Mouse (Mus musculus) limb, embryonic 13.5 days (tissue): ENCODE data around the gene Cux1. TPM values are rescaled to one million over a fixed set of nuclear protein-coding genes. Genes with fewer than 3 reads are reported as not detected.

Experiments used
- ATAC-seq: fragments of 200-750 bp; cut with Nextera tagmentation; 2 replicates; pipeline ENCODE4 v1.8.0; 2017; ENCODE audit warnings: low read depth, moderate number of reproducible peaks, moderate TSS enrichment; ENCODE audit not compliant: low FRiP score
- H3K27ac ChIP-seq: fragments of 300-500 bp; sonication (generic); 2 replicates; pipeline ENCODE4 v1.5.1; 2015; ENCODE audit warnings: inconsistent platforms, mild to moderate bottlenecking, moderate library complexity
- H3K27me3 ChIP-seq: fragments of 300-500 bp; sonication (generic); 2 replicates; pipeline ENCODE4 v1.6.1; 2015; ENCODE audit warnings: mild to moderate bottlenecking, inconsistent platforms
- H3K36me3 ChIP-seq: fragments of 300-500 bp; sonication (generic); 2 replicates; pipeline ENCODE4 v1.6.1; 2015; ENCODE audit warnings: inconsistent platforms, mild to moderate bottlenecking, moderate library complexity
- H3K4me1 ChIP-seq: fragments of 300-500 bp; sonication (generic); 2 replicates; pipeline ENCODE4 v1.6.1; 2015; ENCODE audit warnings: inconsistent platforms
- H3K4me2 ChIP-seq: fragments of 300-500 bp; sonication (generic); replicated peaks from 2 replicates; pipeline ENCODE4 v1.6.1; 2015; ENCODE audit warnings: inconsistent platforms, mild to moderate bottlenecking, moderate library complexity
- H3K4me3 ChIP-seq: fragments of 300-500 bp; sonication (generic); 2 replicates; pipeline ENCODE4 v1.5.1; 2015; ENCODE audit warnings: moderate library complexity, mild to moderate bottlenecking, inconsistent platforms
- H3K9ac ChIP-seq: fragments of 300-500 bp; sonication (generic); 2 replicates; pipeline ENCODE4 v1.6.1; 2015; ENCODE audit warnings: mild to moderate bottlenecking, inconsistent platforms
- H3K9me3 ChIP-seq: fragments of 300-500 bp; sonication (generic); 2 replicates; pipeline ENCODE4 v1.6.1; 2016; ENCODE audit warnings: inconsistent platforms
- WGBS: fragments of 180-500 bp; shearing (Covaris S2); methylation state at CpG from one replicate; pipeline ENCODE4 v1.1.7; 2015; 5-methylcytosine and 5-hydroxymethylcytosine counted together
- polyA plus RNA-seq: library from polyadenylated mRNA; unstranded; fragments of >200 nt; fragmentation: Nextera tagmentation; extraction: Ambion mirVana; gene quantifications from 2 replicates; pipeline ENCODE4 v1.2.1, GENCODE M21; 2015

Cux1 gene
- polyA plus RNA-seq, 1 experiment from 2014 or later = 83.7 TPM

DNA sequence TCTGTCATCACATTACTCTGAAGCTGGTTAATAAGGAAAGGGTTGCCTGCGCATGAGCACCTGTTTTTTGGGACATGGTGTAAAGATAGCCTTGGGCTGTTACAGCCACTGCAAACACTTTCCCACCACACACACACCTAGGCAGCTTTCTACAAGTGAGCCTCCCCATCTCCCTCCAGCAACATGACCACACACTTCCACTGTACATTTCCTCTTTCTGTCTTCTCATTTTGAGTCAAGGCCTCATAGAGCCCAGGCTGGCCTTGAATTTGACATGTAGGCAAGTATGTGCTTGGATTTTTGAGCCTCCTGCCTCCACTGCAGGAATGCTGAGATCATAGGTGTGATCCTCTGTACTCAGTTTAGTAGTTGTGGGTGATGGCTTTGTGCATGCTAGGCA is 170.6 kb downstream of the Cux1 start:
- H3K27me3 ChIP-seq = peaks cover 57% of the 10 kb centered on the region
- H3K4me3 ChIP-seq = no peak overlapping the region

DNA sequence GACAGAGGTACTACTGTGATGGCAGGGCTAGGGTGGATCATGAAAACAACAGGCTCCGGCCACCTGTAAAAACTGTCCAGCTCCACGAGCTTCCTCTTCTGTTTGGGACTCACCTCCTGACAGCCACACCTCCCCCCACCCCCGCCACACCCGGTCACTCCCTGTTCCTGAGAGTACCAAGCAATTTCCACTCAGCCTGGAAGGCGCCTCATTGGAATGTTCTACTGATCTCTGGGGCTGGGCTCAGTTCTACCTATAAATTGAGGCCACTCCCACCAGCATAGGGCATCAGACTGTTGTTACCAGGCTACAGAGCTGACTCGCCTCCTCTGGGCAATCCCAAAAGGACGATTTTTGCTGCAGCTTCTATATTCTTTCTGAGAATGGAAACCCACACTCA is 171.0 kb downstream of the Cux1 start:
- no peak overlapping the region for H3K4me2 ChIP-seq
- 49% methylated on average over 7 of the region's 7 CpGs for WGBS
- peaks cover 56% of the 10 kb centered on the region for H3K27me3 ChIP-seq
- H3K27ac ChIP-seq = no peak overlapping the region
- ATAC-seq = no peak
- H3K4me1 ChIP-seq = peaks cover 25% of the 10 kb centered on the region
- no peak overlapping the region for H3K9ac ChIP-seq
- H3K36me3 ChIP-seq = peaks cover 8% of the 10 kb centered on the region; the same call in 1 of the 2 replicates
- no peak overlapping the region for H3K4me3 ChIP-seq
- no peaks in the 10 kb centered on the region for H3K9me3 ChIP-seq

More for the DNA sequence above, 170.6 kb downstream of the Cux1 start:
- Histone ChIP-seq H3K4me1 (peaks cover 25% of the 10 kb centered on the region), H3K9me3 (no peaks in the 10 kb centered on the region), H3K27ac (no peak overlapping the region), H3K36me3 (peaks cover 4% of the 10 kb centered on the region; the same call in 1 of the 2 replicates), H3K4me2 (no peak overlapping the region), H3K9ac (no peak overlapping the region)
- 48% methylated on average over 1 of the region's 1 CpGs for WGBS
- no peak for ATAC-seq

DNA sequence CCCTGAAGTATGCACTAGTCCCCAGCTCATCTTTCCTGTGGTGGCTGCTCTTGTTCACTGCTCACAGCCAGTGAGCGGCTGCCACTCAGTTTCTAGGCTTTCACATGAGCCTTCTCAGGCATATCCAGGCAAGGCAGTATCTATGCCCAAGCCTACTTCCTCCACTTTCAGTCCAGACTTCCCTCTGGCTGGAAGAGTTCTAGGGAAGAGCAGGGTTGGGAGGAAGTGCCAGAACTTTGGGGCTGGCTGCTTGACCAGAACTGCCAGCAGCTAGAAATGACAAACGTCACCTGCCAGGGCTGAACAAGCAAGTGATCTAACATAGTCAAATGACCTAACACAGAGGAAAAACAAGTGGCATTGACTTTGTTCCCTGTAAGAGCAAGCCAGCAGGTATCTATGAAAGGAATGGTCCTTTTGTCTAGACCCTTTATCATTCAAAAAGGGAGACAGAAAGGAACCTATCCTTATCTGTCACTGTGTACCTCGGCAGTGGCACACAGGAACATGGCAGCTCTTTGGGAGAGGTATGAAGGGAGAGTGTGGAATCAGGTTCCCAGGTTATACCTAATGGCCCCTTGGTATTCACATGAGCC is 171.6 kb downstream of the Cux1 start:
- H3K4me1 ChIP-seq = peaks cover 25% of the 10 kb centered on the region
- no peak overlapping the region for H3K9ac ChIP-seq
- no peak for ATAC-seq
- WGBS = 80% methylated on average over 3 of the region's 3 CpGs
- H3K4me2 ChIP-seq = no peak overlapping the region
- H3K36me3 ChIP-seq = peaks cover 13% of the 10 kb centered on the region; the same call in 1 of the 2 replicates
- H3K9me3 ChIP-seq = no peaks in the 10 kb centered on the region
- peaks cover 51% of the 10 kb centered on the region for H3K27me3 ChIP-seq
- H3K27ac ChIP-seq = no peak overlapping the region
- no peak overlapping the region for H3K4me3 ChIP-seq

DNA sequence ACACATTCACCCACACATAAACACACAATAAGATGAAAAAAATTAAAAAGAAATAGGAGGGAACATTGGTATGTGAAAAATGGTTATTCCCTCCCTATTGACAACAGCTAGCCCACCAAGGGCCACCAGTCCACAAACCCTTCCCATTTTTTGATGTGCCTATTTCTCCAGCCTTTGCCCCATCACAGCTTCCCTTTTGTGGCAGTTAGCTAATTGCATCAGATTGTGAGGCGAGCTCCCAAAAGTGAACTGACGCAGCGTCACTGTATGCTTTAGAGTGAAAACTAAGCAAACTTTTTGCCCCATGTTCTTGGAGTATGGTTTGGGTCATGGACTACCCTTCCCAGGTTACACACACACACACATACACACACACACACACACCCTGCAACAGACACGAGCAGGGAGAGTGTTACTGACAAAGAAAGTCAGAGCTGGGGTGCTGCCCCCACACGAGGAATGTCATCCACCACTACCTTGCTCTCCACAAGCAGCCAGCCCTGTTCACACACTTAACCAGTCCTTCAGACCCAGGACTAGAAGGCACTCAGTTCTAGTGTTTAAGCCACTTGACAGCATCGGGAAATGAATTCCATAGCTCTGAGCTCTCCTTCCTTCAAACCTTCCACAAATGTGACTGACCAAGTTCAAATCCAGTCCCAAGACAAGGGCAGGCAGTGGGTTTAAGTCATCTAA is 172.6 kb downstream of the Cux1 start:
- Histone ChIP-seq H3K27me3 (peaks cover 50% of the 10 kb centered on the region), H3K9ac (no peak overlapping the region), H3K9me3 (no peaks in the 10 kb centered on the region), H3K4me3 (no peak overlapping the region), H3K27ac (no peak overlapping the region), H3K4me2 (no peak overlapping the region), H3K4me1 (peaks cover 25% of the 10 kb centered on the region), H3K36me3 (peaks cover 15% of the 10 kb centered on the region; the same call in 1 of the 2 replicates)
- no peak for ATAC-seq
- WGBS = 86% methylated on average over 6 of the region's 6 CpGs

DNA sequence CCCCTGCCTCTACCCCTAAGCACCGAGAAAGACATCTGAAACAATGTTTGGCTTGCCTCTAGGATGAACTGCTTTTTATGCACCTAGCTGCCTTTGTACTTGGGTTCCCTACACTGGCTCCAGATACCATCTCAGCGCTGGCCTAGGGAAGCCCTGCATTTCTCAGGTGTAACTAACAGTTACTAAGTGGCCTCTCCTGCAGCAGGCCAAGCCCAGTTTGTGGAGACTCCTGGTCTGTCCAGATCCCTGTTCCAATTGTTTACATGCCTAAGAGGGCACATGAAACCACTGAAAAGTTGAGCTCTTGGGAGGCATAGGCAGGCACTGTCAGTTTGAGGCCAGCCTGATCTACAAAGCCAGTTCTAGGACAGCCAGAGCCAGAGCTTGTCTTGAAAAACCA is 173.7 kb downstream of the Cux1 start:
- Histone ChIP-seq H3K9ac (no peak overlapping the region), H3K36me3 (peaks cover 15% of the 10 kb centered on the region; the same call in 1 of the 2 replicates), H3K4me3 (no peak overlapping the region), H3K27me3 (peaks cover 45% of the 10 kb centered on the region), H3K4me1 (peaks cover 25% of the 10 kb centered on the region), H3K9me3 (no peaks in the 10 kb centered on the region), H3K27ac (no peak overlapping the region), H3K4me2 (no peak overlapping the region)
- no peak for ATAC-seq
- WGBS = 89% methylated on average over 2 of the region's 2 CpGs

DNA sequence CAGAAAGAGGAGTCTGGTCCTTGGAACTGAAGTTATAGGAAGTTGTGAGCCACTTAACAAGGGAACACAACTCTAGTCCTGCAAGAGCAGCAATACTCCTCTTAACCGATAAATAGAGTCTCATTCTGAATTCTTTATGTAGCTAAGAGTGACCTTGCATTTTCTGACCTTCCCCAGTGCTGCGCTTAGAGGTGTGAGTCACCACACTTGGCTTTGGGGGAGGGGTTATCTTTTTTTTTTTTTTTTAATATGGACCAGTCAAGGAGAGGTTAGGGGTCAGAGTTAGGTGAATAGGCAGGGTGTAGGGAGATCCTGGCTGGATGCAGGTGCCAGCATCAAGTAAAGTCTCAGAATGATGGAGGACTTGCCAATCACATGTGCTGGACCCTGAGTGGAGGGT is 180.5 kb downstream of the Cux1 start:
- no peak overlapping the region for H3K4me2 ChIP-seq
- ATAC-seq = no peak

DNA sequence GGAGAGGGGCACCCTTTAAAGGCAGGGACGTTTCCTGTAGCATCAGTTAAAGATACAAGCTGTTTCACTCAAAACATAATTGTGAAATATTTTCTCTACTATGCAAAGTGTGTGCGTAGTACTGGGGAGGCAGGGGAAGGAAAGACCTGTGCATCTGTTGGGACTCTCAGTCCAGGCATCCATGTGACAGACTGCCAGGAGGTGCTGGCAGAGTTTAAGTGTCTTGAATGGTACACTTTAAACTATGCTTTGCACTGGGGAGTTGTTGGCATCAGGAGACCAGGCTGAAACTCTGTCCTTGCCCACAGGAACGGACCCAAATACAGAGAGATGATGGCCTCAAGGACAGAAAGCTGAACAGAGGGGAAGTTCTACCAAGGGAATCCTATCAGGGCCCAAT is 182.1 kb downstream of the Cux1 start:
- no peaks in the 10 kb centered on the region for H3K36me3 ChIP-seq
- H3K9ac ChIP-seq = no peak overlapping the region
- WGBS = 83% methylated on average over 3 of the region's 3 CpGs
- no peaks in the 10 kb centered on the region for H3K9me3 ChIP-seq
- H3K4me2 ChIP-seq = no peak overlapping the region
- peaks cover 16% of the 10 kb centered on the region for H3K4me1 ChIP-seq
- H3K27me3 ChIP-seq = peaks cover 31% of the 10 kb centered on the region; the same call in 1 of the 2 replicates
- no peak overlapping the region for H3K4me3 ChIP-seq
- no peak overlapping the region for H3K27ac ChIP-seq
- no peak for ATAC-seq

More for the DNA sequence above, 180.5 kb downstream of the Cux1 start:
- Histone ChIP-seq H3K9ac (no peak overlapping the region), H3K9me3 (no peaks in the 10 kb centered on the region), H3K36me3 (peaks cover 12% of the 10 kb centered on the region; the same call in 1 of the 2 replicates), H3K27ac (no peak overlapping the region), H3K4me1 (peaks cover 16% of the 10 kb centered on the region), H3K27me3 (peaks cover 32% of the 10 kb centered on the region; the same call in 1 of the 2 replicates), H3K4me3 (no peak overlapping the region)
- WGBS = 64% methylated on average over 2 of the region's 2 CpGs

GRCm38 (mm10) chr5:136382261-136383005 is 184.9 kb downstream of the Cux1 start:
- 83% methylated on average over 9 of the region's 9 CpGs for WGBS
- 0 out of 2 replicates have a peak, but pooled peaks cover 5% of the 10 kb centered on the region for H3K9me3 ChIP-seq
- H3K27ac ChIP-seq = no peak overlapping the region
- H3K4me1 ChIP-seq = peaks cover 13% of the 10 kb centered on the region
- no peak overlapping the region for H3K4me3 ChIP-seq
- H3K27me3 ChIP-seq = 0 out of 2 replicates have a peak, but pooled peaks cover 19% of the 10 kb centered on the region
- no peak overlapping the region for H3K9ac ChIP-seq
- no peak for ATAC-seq
- H3K36me3 ChIP-seq = peaks cover 4% of the 10 kb centered on the region; the same call in 1 of the 2 replicates
- no peak overlapping the region for H3K4me2 ChIP-seq

DNA sequence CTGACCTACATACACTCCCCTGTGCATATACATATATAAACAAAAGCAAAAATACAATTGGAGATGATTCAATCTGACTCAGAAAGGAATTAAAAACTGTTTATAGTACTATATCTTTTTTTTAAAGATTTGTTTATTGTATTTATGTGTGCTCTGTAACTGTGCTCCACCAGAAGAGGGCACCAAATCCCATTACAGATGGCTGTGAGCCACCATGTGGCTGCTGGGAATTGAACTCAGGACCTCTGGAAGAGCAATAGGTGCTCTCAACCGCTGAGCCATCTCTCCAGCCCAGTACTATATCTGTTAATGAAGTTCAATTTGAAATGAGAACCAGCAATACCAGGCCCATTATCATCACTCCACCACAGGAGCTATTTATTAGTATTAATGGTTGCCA is 187.9 kb downstream of the Cux1 start:
- WGBS = 81% methylated on average over 1 of the region's 1 CpGs
- Histone ChIP-seq H3K27ac (no peak overlapping the region), H3K4me2 (no peak overlapping the region), H3K4me3 (no peak overlapping the region), H3K27me3 (peaks cover 25% of the 10 kb centered on the region; the same call in 1 of the 2 replicates), H3K4me1 (peaks cover 24% of the 10 kb centered on the region), H3K9me3 (0 out of 2 replicates have a peak, but pooled peaks cover 5% of the 10 kb centered on the region), H3K9ac (no peak overlapping the region), H3K36me3 (peaks cover 4% of the 10 kb centered on the region; the same call in 1 of the 2 replicates)
- no peak for ATAC-seq

DNA sequence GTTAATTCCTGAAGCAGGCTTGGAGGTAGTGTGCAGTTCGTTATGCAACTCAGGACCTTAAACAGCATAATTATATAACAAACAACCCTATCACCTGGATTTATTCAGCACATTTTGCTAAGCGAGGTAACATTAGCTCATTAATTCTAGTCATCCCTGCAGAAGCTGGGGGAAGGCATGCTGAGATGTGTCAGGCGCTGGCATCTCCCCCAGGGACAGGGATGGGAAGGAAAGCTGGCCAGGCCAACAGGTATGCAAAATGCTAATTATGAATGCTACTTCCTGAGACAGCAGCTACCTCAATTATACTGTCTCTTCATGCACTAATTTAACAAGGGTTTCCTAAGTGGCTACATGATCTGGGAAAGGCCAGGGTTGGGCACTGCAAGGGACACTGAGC is 190.2 kb downstream of the Cux1 start:
- H3K4me3 ChIP-seq = no peak overlapping the region
- ATAC-seq = no peak
- WGBS = 60% methylated on average over 3 of the region's 3 CpGs

DNA sequence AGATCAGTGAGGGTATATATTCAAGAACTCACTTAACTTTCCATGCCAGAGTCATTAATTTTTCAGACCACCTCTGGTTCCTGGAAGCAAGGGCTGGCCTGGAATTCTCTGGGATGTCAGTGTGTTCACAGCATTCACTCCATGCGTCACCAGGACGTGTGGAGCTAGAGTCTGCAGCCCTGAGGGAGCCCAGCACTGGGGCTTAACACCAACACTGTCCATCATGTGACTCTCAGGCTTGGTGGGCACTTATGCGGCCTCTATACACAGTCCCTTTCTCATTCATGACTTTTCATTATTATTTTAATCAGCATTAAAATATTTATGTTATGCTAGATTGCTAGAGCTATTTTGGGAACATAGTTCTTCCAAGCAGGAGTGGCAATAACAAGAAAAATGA is 191.9 kb downstream of the Cux1 start:
- H3K27ac ChIP-seq = no peak overlapping the region
- H3K9ac ChIP-seq = no peak overlapping the region
- 0 out of 2 replicates have a peak, but pooled peaks have one; percentile 28 for ATAC-seq
- H3K27me3 ChIP-seq = peaks cover 34% of the 10 kb centered on the region
- H3K4me3 ChIP-seq = no peak overlapping the region
- peaks cover 18% of the 10 kb centered on the region for H3K4me1 ChIP-seq
- no peak overlapping the region for H3K4me2 ChIP-seq
- WGBS = 57% methylated on average over 3 of the region's 3 CpGs
- 0 out of 2 replicates have a peak, but pooled peaks cover 5% of the 10 kb centered on the region for H3K9me3 ChIP-seq
- peaks cover 16% of the 10 kb centered on the region for H3K36me3 ChIP-seq

More for the DNA sequence above, 190.2 kb downstream of the Cux1 start:
- Histone ChIP-seq H3K4me2 (no peak overlapping the region), H3K9me3 (0 out of 2 replicates have a peak, but pooled peaks cover 5% of the 10 kb centered on the region), H3K27ac (no peak overlapping the region), H3K4me1 (peaks cover 21% of the 10 kb centered on the region), H3K36me3 (peaks cover 14% of the 10 kb centered on the region), H3K9ac (no peak overlapping the region), H3K27me3 (peaks cover 32% of the 10 kb centered on the region)

GRCm38 (mm10) chr5:136372276-136372675 is 195.0 kb downstream of the Cux1 start:
- WGBS = 81% methylated on average over 3 of the region's 3 CpGs
- Histone ChIP-seq H3K4me3 (no peak overlapping the region), H3K9ac (no peak overlapping the region), H3K4me1 (peaks cover 31% of the 10 kb centered on the region), H3K27ac (no peak overlapping the region), H3K27me3 (peaks cover 28% of the 10 kb centered on the region), H3K4me2 (no peak overlapping the region), H3K36me3 (peaks cover 21% of the 10 kb centered on the region), H3K9me3 (no peaks in the 10 kb centered on the region)
- ATAC-seq = no peak
